Comparison of ENCODE assay signal across 19 mouse cellular contexts in the genomic region with DNA sequence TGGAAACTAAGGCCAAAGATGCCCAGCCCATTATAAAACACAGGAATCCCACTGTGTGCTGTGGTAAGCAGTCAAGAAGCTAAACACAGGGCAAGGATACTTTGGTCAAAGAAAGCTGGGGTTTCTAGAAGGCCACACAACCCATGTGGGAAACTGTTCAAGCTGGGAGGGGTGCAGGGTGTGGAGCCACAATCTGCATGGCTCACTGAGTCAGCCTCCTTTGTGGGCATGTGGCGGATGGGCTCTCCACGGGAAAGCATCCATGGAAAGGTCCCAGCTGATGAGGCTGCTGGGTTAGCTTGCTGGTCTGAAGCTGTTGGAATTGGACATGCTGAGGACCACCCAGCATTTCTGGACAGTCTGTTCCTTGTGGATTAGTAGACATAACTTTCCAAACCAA.
DNase-seq lines count a peak whose midpoint lies in the region; ATAC-seq lines count a peak whose summit lies in the region.
"Had no signal": no experiment of that assay in that cellular context is flagged by ENCODE, and none has a peak within 500 bp of the region (broad histone marks: within the 10 kb centered on the region; RNA-seq: fewer than 3 reads in every experiment).

No protein-coding gene starts in this region.

- H3K9me3 ChIP-seq in embryonic facial prominence, embryonic 13.5 days, result no peaks in the 10 kb centered on the region
- H3K9me3 ChIP-seq in embryonic facial prominence, embryonic 10.5 days, result no peaks in the 10 kb centered on the region
- H3K9me3 ChIP-seq in limb, embryonic 10.5 days (replicated peaks), result no peaks in the 10 kb centered on the region
- H3K9me3 ChIP-seq: forebrain, embryonic 13.5 days; hindbrain, embryonic 15.5 days had no signal

- H3K27ac ChIP-seq in embryonic facial prominence, embryonic 13.5 days, result no peak overlapping the region
- H3K27ac ChIP-seq in embryonic facial prominence, embryonic 10.5 days (replicated peaks), result no peak overlapping the region
- no peak overlapping the region for H3K27ac ChIP-seq in limb, embryonic 10.5 days
- H3K27ac ChIP-seq: forebrain, embryonic 13.5 days; gastrocnemius, adult 2 months; hindbrain, embryonic 15.5 days had no signal

- H3K36me3 ChIP-seq in embryonic facial prominence, embryonic 13.5 days, result peaks cover 3% of the 10 kb centered on the region; the same call in 1 of the 2 replicates
- H3K36me3 ChIP-seq in embryonic facial prominence, embryonic 10.5 days (replicated peaks), result peaks cover 6% of the 10 kb centered on the region; the same call in 1 of the 2 replicates
- H3K36me3 ChIP-seq in limb, embryonic 10.5 days, result peaks cover 11% of the 10 kb centered on the region; the same call in 1 of the 2 replicates
- H3K36me3 ChIP-seq: hindbrain, embryonic 15.5 days had no signal

- H3K9ac ChIP-seq in embryonic facial prominence, embryonic 13.5 days, result no peak overlapping the region
- H3K9ac ChIP-seq: forebrain, embryonic 13.5 days; forebrain, postnatal 0 days; hindbrain, embryonic 15.5 days had no signal

- DNase-seq in embryonic facial prominence, embryonic 10.5 days (ENCODE audit: low spot score), result no peak
- peak; percentile 39 for DNase-seq in testis, postnatal 14 days (ENCODE audit: low spot score)
- no peak for DNase-seq in testis, postnatal 10 days (ENCODE audit: low spot score)
- peak; percentile 17 for DNase-seq in limb, embryonic 10.5 days (ENCODE audit: low spot score)
- DNase-seq in frontal cortex, adult 2 months (ENCODE audit: extremely low spot score in 1 of 2, low spot score in 1 of 2), result no peak
- DNase-seq in adrenal gland, adult (ENCODE audit: inconsistent age in 2 of 2, low spot score in 1 of 2), result no peak
- DNase-seq: adrenal gland, postnatal 14 days; cerebellum, adult 18-20 months; cerebellum, adult 9-11 months; cerebellum, postnatal 36 days; forebrain, postnatal 0 days; gastrocnemius, adult 2 months; gastrocnemius, postnatal 36 days; heart, adult 18-20 months had no signal

- H3K4me3 ChIP-seq in embryonic facial prominence, embryonic 13.5 days, result no peak overlapping the region
- no peak overlapping the region for H3K4me3 ChIP-seq in embryonic facial prominence, embryonic 10.5 days
- H3K4me3 ChIP-seq in limb, embryonic 10.5 days, result no peak overlapping the region
- H3K4me3 ChIP-seq: forebrain, embryonic 13.5 days; gastrocnemius, adult 2 months; hindbrain, embryonic 15.5 days had no signal

- ATAC-seq in embryonic facial prominence, embryonic 13.5 days (ENCODE audit: insufficient number of reproducible peaks, insufficient read depth, low FRiP score, low TSS enrichment, low read depth), result 0 out of 2 replicates have a peak, but pooled peaks have one; percentile 48
- ATAC-seq: forebrain, embryonic 13.5 days; forebrain, postnatal 0 days; intestine, postnatal 0 days had no signal

- WGBS in embryonic facial prominence, embryonic 13.5 days, result 89% methylated on average over 2 of the region's 2 CpGs
- 84% methylated on average over 2 of the region's 2 CpGs for whole genome bisulfite sequencing in embryonic facial prominence, embryonic 10.5 days
- WGBS in limb, embryonic 10.5 days, result 96% methylated on average over 2 of the region's 2 CpGs

- peaks cover under 1% of the 10 kb centered on the region for H3K4me1 ChIP-seq in embryonic facial prominence, embryonic 13.5 days
- H3K4me1 ChIP-seq in embryonic facial prominence, embryonic 10.5 days, result peaks cover 11% of the 10 kb centered on the region
- peaks cover 2% of the 10 kb centered on the region for H3K4me1 ChIP-seq in limb, embryonic 10.5 days
- H3K4me1 ChIP-seq: forebrain, embryonic 13.5 days had no signal

- no peak overlapping the region for H3K4me2 ChIP-seq in embryonic facial prominence, embryonic 13.5 days
- H3K4me2 ChIP-seq: forebrain, embryonic 13.5 days; heart, embryonic 11.5 days; hindbrain, embryonic 15.5 days had no signal

- H3K27me3 ChIP-seq in embryonic facial prominence, embryonic 13.5 days, result no peaks in the 10 kb centered on the region
- no peaks in the 10 kb centered on the region for H3K27me3 ChIP-seq in embryonic facial prominence, embryonic 10.5 days (replicated peaks; ENCODE audit: low read depth, poor library complexity, severe bottlenecking)
- H3K27me3 ChIP-seq in limb, embryonic 10.5 days (ENCODE audit: low read depth, poor library complexity, severe bottlenecking), result no peaks in the 10 kb centered on the region
- H3K27me3 ChIP-seq: forebrain, embryonic 13.5 days; hindbrain, embryonic 15.5 days had no signal

Comparison
In these comparisons a context has a peak if more than half of its experiments do, and no peak if none do; other contexts are left out.
1. DNase-seq: peak in testis, postnatal 14 days (single experiment) and limb, embryonic 10.5 days (single experiment); none in embryonic facial prominence, embryonic 10.5 days (single experiment), testis, postnatal 10 days (single experiment), frontal cortex, adult 2 months (0 of 2) and adrenal gland, adult (0 of 2).